Mouse (Mus musculus): ENCODE results near the gene Actr2. TPM values are rescaled to one million over a fixed set of nuclear protein-coding genes. Genes with fewer than 3 reads are reported as not detected.
"Not testable (repeated sequence)": the region's sequence is repeated elsewhere in the genome, so short reads cannot be mapped to it uniquely, and the experiment has no call there.

The Actr2 gene
- polyA plus RNA-seq, 1 experiment from 2014 or later, result 120 TPM

DNA sequence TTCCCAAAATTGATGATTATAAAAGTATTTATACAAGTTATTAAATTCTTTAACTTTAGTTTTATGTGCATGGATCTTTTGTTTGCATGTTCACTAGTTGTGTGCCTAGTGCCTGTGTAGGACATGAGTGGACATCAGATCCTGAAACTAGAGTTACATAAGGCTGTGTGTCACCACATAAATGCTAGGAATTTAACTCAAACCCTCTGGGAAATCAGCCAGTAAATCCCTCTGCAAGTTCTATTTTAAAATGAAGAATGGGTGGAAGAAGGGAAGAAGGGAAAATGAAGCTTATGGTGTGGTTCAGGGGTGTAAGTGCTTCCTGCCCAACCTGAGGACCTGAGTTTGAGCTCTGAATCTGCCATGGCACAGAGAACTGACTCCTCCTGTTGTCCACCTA, 26.4 kb downstream of the Actr2 start:
- no peak for ATAC-seq (ENCODE audit: low read depth)
- Histone ChIP-seq H3K4me2 (ENCODE audit: low read depth, low read length) (no peak overlapping the region), H3K36me3 (ENCODE audit: control insufficient read depth, insufficient read depth, low read length) (peaks cover 23% of the 10 kb centered on the region), H3K4me3 (ENCODE audit: low read length) (no peak overlapping the region), H3K9ac (ENCODE audit: low read length) (no peak overlapping the region), H3K4me1 (replicated peaks; ENCODE audit: control insufficient read depth, insufficient read depth, low read length) (no peaks in the 10 kb centered on the region), H3K27ac (ENCODE audit: low read length) (no peak overlapping the region), H3K9me3 (ENCODE audit: control insufficient read depth, low read length) (no peaks in the 10 kb centered on the region), H3K27me3 (ENCODE audit: control insufficient read depth, insufficient read depth, low read depth, low read length) (no peaks in the 10 kb centered on the region)

GRCm38 (mm10) chr11:20085635-20086034, 27.1 kb downstream of the Actr2 start:
- peaks cover 27% of the 10 kb centered on the region for H3K36me3 ChIP-seq (ENCODE audit: control insufficient read depth, insufficient read depth, low read length)

DNA sequence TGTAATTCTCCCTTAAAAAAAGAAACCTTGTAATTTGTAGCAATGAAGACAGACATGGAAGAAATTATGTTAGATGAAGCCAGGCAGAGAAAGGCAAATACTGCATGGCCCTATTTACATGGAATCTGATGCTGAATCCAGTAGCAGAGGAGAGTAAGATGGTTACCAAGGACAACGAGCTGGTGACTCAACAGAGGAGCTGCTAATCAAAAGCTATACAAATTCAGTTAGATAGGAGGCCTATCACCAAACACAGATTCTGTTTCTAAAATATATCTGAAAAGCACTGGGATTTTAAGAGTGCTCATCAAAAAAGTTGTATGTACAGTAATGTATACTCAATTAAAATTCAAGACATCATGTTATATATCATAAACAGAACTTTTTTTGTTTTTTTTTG, 37.3 kb downstream of the Actr2 start:
- 73% methylated on average over 1 of the region's 1 CpGs for WGBS
- ATAC-seq (ENCODE audit: low read depth), result no peak
- Histone ChIP-seq H3K9ac (ENCODE audit: low read length) (no peak overlapping the region), H3K36me3 (ENCODE audit: control insufficient read depth, insufficient read depth, low read length) (peaks cover 49% of the 10 kb centered on the region), H3K4me2 (ENCODE audit: low read depth, low read length) (no peak overlapping the region), H3K4me3 (ENCODE audit: low read length) (no peak overlapping the region), H3K27me3 (ENCODE audit: control insufficient read depth, insufficient read depth, low read depth, low read length) (no peaks in the 10 kb centered on the region), H3K4me1 (replicated peaks; ENCODE audit: control insufficient read depth, insufficient read depth, low read length) (no peaks in the 10 kb centered on the region), H3K9me3 (ENCODE audit: control insufficient read depth, low read length) (no peaks in the 10 kb centered on the region), H3K27ac (ENCODE audit: low read length) (no peak overlapping the region)

More at GRCm38 (mm10) chr11:20085635-20086034, 27.1 kb downstream of the Actr2 start:
- H3K9me3 ChIP-seq (ENCODE audit: control insufficient read depth, low read length), result no peaks in the 10 kb centered on the region
- no peak for ATAC-seq (ENCODE audit: low read depth)
- H3K4me1 ChIP-seq (replicated peaks; ENCODE audit: control insufficient read depth, insufficient read depth, low read length), result no peaks in the 10 kb centered on the region
- no peak overlapping the region for H3K4me3 ChIP-seq (ENCODE audit: low read length)
- WGBS, result 92% methylated on average over 2 of the region's 2 CpGs
- no peak overlapping the region for H3K9ac ChIP-seq (ENCODE audit: low read length)
- H3K4me2 ChIP-seq (ENCODE audit: low read depth, low read length), result no peak overlapping the region
- no peak overlapping the region for H3K27ac ChIP-seq (ENCODE audit: low read length)
- no peaks in the 10 kb centered on the region for H3K27me3 ChIP-seq (ENCODE audit: control insufficient read depth, insufficient read depth, low read depth, low read length)

DNA sequence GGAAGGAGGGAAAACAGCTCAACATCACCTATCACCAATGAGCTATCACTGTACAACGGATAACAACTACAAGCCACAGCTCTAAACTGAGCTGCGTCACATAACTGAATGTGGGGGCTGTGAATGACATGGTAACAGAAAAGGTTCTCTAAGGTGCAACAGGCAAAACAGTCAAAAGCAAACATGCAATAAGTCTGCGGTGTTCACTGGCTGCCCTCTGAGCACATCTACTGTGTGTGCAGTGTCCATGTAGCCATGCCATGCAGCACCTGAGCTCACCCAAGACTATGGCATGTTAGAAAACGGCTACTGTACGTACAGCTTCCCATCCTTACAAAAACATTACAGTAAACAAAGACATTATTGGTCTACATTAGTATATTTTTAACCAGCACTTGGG, 39.9 kb downstream of the Actr2 start:
- no peak overlapping the region for H3K9ac ChIP-seq (ENCODE audit: low read length)
- no peaks in the 10 kb centered on the region for H3K4me1 ChIP-seq (replicated peaks; ENCODE audit: control insufficient read depth, insufficient read depth, low read length)
- H3K4me2 ChIP-seq (ENCODE audit: low read depth, low read length), result no peak overlapping the region
- H3K9me3 ChIP-seq (ENCODE audit: control insufficient read depth, low read length), result no peaks in the 10 kb centered on the region
- peaks cover 30% of the 10 kb centered on the region for H3K36me3 ChIP-seq (ENCODE audit: control insufficient read depth, insufficient read depth, low read length)
- H3K27me3 ChIP-seq (ENCODE audit: control insufficient read depth, insufficient read depth, low read depth, low read length), result no peaks in the 10 kb centered on the region
- no peak overlapping the region for H3K4me3 ChIP-seq (ENCODE audit: low read length)
- WGBS, result 86% methylated on average over 5 of the region's 5 CpGs
- no peak overlapping the region for H3K27ac ChIP-seq (ENCODE audit: low read length)
- ATAC-seq (ENCODE audit: low read depth), result no peak

- H3K27me3 ChIP-seq (ENCODE audit: control insufficient read depth, insufficient read depth, low read depth, low read length), result no peaks in the 10 kb centered on the region
- no peak overlapping the region for H3K4me2 ChIP-seq (ENCODE audit: low read depth, low read length)
- no peak overlapping the region for H3K4me3 ChIP-seq (ENCODE audit: low read length)
- H3K4me1 ChIP-seq (replicated peaks; ENCODE audit: control insufficient read depth, insufficient read depth, low read length), result no peaks in the 10 kb centered on the region
- no peak overlapping the region for H3K9ac ChIP-seq (ENCODE audit: low read length)
- H3K36me3 ChIP-seq (ENCODE audit: control insufficient read depth, insufficient read depth, low read length), result peaks cover 28% of the 10 kb centered on the region
- no peak overlapping the region for H3K27ac ChIP-seq (ENCODE audit: low read length)
- H3K9me3 ChIP-seq (ENCODE audit: control insufficient read depth, low read length), result no peaks in the 10 kb centered on the region
- ATAC-seq (ENCODE audit: low read depth), result no peak
- WGBS, result 66% methylated on average over 3 of the region's 3 CpGs
Observed at GRCm38 (mm10) chr11:20072174-20072573, 40.5 kb downstream of the Actr2 start.

- H3K36me3 ChIP-seq (ENCODE audit: control insufficient read depth, insufficient read depth, low read length), result peaks cover 17% of the 10 kb centered on the region
- no peak overlapping the region for H3K4me2 ChIP-seq (ENCODE audit: low read depth, low read length)
- no peaks in the 10 kb centered on the region for H3K9me3 ChIP-seq (ENCODE audit: control insufficient read depth, low read length)
- H3K27me3 ChIP-seq (ENCODE audit: control insufficient read depth, insufficient read depth, low read depth, low read length), result no peaks in the 10 kb centered on the region
- H3K4me3 ChIP-seq (ENCODE audit: low read length), result no peak overlapping the region
- H3K4me1 ChIP-seq (replicated peaks; ENCODE audit: control insufficient read depth, insufficient read depth, low read length), result no peaks in the 10 kb centered on the region
- H3K9ac ChIP-seq (ENCODE audit: low read length), result no peak overlapping the region
- H3K27ac ChIP-seq (ENCODE audit: low read length), result no peak overlapping the region
- ATAC-seq (ENCODE audit: low read depth), result no peak
- 96% methylated on average over 6 of the region's 6 CpGs for WGBS
Observed at GRCm38 (mm10) chr11:20068346-20069004, 44.2 kb downstream of the Actr2 start.

DNA sequence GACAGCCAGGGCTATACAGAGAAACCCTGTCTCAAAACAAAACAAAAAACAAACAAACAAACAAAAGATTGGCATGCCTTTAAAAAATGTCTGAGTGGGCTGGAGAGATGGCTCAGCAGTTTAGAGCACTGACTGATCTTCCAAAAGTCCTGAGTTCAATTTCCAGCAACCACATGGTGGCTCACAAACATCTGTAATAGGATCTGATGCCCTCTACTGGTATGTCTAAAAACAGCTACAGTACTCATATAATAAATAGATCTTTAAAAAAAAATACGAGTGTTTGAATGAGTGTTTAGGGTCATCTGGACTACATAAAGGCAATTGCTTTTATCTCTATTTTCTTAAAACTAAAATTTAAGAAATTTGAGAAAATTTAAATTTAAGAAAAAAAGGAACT, 45.2 kb downstream of the Actr2 start:
- Histone ChIP-seq H3K4me2 (ENCODE audit: low read depth, low read length) (no peak overlapping the region), H3K27me3 (ENCODE audit: control insufficient read depth, insufficient read depth, low read depth, low read length) (no peaks in the 10 kb centered on the region), H3K36me3 (ENCODE audit: control insufficient read depth, insufficient read depth, low read length) (peaks cover 15% of the 10 kb centered on the region), H3K4me1 (replicated peaks; ENCODE audit: control insufficient read depth, insufficient read depth, low read length) (no peaks in the 10 kb centered on the region), H3K9me3 (ENCODE audit: control insufficient read depth, low read length) (no peaks in the 10 kb centered on the region), H3K4me3 (ENCODE audit: low read length) (no peak overlapping the region), H3K27ac (ENCODE audit: low read length) (no peak overlapping the region), H3K9ac (ENCODE audit: low read length) (no peak overlapping the region)
- 43% methylated on average over 1 of the region's 1 CpGs for WGBS
- ATAC-seq (ENCODE audit: low read depth), result no peak

DNA sequence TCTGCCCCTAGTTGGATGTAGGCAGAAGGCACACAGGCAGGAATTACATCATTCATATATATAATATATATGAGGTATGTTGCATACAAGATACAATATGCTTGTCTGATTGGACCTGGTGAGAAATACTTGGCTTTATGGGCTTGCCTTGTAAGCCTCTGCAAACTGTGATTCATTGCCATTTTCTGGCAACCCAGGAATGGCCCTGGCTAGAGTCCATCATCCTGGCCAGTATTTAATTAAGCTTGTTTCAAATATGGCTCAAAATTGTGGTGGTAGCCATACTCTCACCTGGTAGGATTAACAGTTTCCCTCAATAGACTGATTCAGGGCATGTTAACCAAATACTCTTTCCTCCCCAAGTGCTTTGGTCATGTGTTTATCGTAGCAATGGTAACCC, 46.6 kb downstream of the Actr2 start:
- Histone ChIP-seq H3K4me3 (ENCODE audit: low read length) (no peak overlapping the region), H3K27me3 (ENCODE audit: control insufficient read depth, insufficient read depth, low read depth, low read length) (no peaks in the 10 kb centered on the region), H3K36me3 (ENCODE audit: control insufficient read depth, insufficient read depth, low read length) (peaks cover 11% of the 10 kb centered on the region)

DNA sequence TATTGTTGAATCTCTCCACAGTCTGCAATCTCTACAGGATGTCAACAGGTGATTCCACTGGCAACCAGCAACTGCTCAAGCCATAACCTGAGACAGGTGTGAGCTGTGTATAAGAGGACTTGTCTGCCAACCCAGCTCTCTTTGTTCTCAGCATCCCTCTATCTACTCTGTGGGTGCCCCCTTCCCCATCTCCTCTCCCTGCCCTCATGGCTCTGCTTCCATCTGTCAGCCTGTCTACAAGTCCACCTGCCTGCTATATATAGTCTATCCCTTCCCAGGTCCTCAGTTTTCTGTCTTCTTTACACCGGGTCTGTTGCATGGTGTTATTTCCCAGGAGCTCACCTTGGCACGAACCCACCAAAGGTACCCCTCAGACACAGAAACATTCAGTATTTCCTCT, 47.8 kb downstream of the Actr2 start:
- H3K9ac ChIP-seq (ENCODE audit: low read length), result no peak overlapping the region
- peaks cover 16% of the 10 kb centered on the region for H3K36me3 ChIP-seq (ENCODE audit: control insufficient read depth, insufficient read depth, low read length)
- H3K9me3 ChIP-seq (ENCODE audit: control insufficient read depth, low read length), result no peaks in the 10 kb centered on the region
- no peak for ATAC-seq (ENCODE audit: low read depth)
- H3K4me3 ChIP-seq (ENCODE audit: low read length), result no peak overlapping the region
- H3K27me3 ChIP-seq (ENCODE audit: control insufficient read depth, insufficient read depth, low read depth, low read length), result no peaks in the 10 kb centered on the region
- 86% methylated on average over 2 of the region's 2 CpGs for WGBS
- no peak overlapping the region for H3K27ac ChIP-seq (ENCODE audit: low read length)
- H3K4me1 ChIP-seq (replicated peaks; ENCODE audit: control insufficient read depth, insufficient read depth, low read length), result no peaks in the 10 kb centered on the region
- H3K4me2 ChIP-seq (ENCODE audit: low read depth, low read length), result no peak overlapping the region

More for the DNA sequence above, 46.6 kb downstream of the Actr2 start:
- Histone ChIP-seq H3K9ac (ENCODE audit: low read length) (no peak overlapping the region), H3K4me2 (ENCODE audit: low read depth, low read length) (no peak overlapping the region), H3K4me1 (replicated peaks; ENCODE audit: control insufficient read depth, insufficient read depth, low read length) (no peaks in the 10 kb centered on the region), H3K9me3 (ENCODE audit: control insufficient read depth, low read length) (no peaks in the 10 kb centered on the region), H3K27ac (ENCODE audit: low read length) (no peak overlapping the region)
- WGBS, result 85% methylated on average over 1 of the region's 1 CpGs
- ATAC-seq (ENCODE audit: low read depth), result no peak

DNA sequence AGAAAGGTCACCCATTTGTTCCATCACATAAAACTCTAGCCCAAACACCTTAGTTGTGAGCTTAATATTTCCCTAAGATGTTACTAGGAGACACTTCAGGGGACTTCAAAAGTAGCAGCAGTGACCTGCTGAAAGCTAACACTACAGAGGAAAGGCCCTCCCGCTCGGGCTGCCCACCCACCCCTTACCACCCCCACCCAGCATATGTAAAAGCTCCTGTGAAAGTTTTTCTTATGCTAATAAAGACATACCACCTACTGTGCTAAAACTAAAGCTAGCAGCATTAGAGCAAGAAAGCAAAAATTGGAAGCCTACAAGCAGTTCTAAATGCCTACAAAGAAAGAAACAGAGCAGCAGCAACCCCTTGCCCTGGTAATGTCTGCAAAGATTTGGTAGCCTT, 48.6 kb downstream of the Actr2 start:
- not testable (repeated sequence) for H3K27me3 ChIP-seq (ENCODE audit: control insufficient read depth, insufficient read depth, low read depth, low read length); H3K4me2 ChIP-seq (ENCODE audit: low read depth, low read length); H3K9me3 ChIP-seq (ENCODE audit: control insufficient read depth, low read length); H3K27ac ChIP-seq (ENCODE audit: low read length); H3K9ac ChIP-seq (ENCODE audit: low read length); H3K4me3 ChIP-seq (ENCODE audit: low read length); H3K4me1 ChIP-seq (replicated peaks; ENCODE audit: control insufficient read depth, insufficient read depth, low read length); ATAC-seq (ENCODE audit: low read depth)
- peaks cover 22% of the 10 kb centered on the region for H3K36me3 ChIP-seq (ENCODE audit: control insufficient read depth, insufficient read depth, low read length)
- WGBS, result 58% methylated on average over 2 of the region's 2 CpGs

Data from lung, embryonic 16.5 days (tissue).